Mouse (Mus musculus) limb, embryonic 11.5 days (tissue): ENCODE results near the gene Zfp143. TPM values are rescaled to one million over a fixed set of nuclear protein-coding genes. Genes with fewer than 3 reads are reported as not detected.
"Not testable (repeated sequence)": the region's sequence is repeated elsewhere in the genome, so short reads cannot be mapped to it uniquely, and the experiment has no call there.

Source experiments
- ATAC-seq: fragments of 200-750 bp; cut with Nextera tagmentation; 2 replicates; pipeline ENCODE4 v1.8.0; 2017; ENCODE audit warnings: low read depth; ENCODE audit not compliant: insufficient number of reproducible peaks, low FRiP score, low TSS enrichment
- DNase-seq: peaks from one replicate; pipeline ENCODE4 v3.0.0-alpha.2; 2015; ENCODE audit warnings: low spot score
- H3K27ac ChIP-seq: fragments of 300-500 bp; sonication (generic); replicated peaks from 2 replicates; pipeline ENCODE4 v1.5.1; 2014; ENCODE audit warnings: low read depth, mild to moderate bottlenecking, low read length
- H3K27me3 ChIP-seq: fragments of 300-500 bp; sonication (generic); 2 replicates; pipeline ENCODE4 v1.6.1; 2014; ENCODE audit warnings: mild to moderate bottlenecking, low read length, mixed read lengths; ENCODE audit not compliant: control insufficient read depth, insufficient read depth
- H3K36me3 ChIP-seq: fragments of 300-500 bp; sonication (generic); 2 replicates; pipeline ENCODE4 v1.6.1; 2014; ENCODE audit warnings: mild to moderate bottlenecking, low read length, moderate library complexity, mixed read lengths; ENCODE audit not compliant: control insufficient read depth, insufficient read depth
- H3K4me1 ChIP-seq: fragments of 300-500 bp; sonication (generic); 2 replicates; pipeline ENCODE4 v1.6.1; 2014; ENCODE audit warnings: low read length, mixed read lengths; ENCODE audit not compliant: control insufficient read depth, insufficient read depth
- H3K4me2 ChIP-seq: fragments of 300-500 bp; sonication (generic); 2 replicates; pipeline ENCODE4 v1.6.1; 2014; ENCODE audit warnings: low read depth, mild to moderate bottlenecking, moderate library complexity; ENCODE audit not compliant: severe bottlenecking
- H3K4me3 ChIP-seq: fragments of 300-500 bp; sonication (generic); 2 replicates; pipeline ENCODE4 v1.5.1; 2014; ENCODE audit warnings: low read depth, low read length
- H3K9ac ChIP-seq: fragments of 300-500 bp; sonication (generic); 2 replicates; pipeline ENCODE4 v1.6.1; 2014; ENCODE audit warnings: mild to moderate bottlenecking, low read length
- H3K9me3 ChIP-seq: fragments of 300-500 bp; sonication (generic); 2 replicates; pipeline ENCODE4 v1.6.1; 2016; ENCODE audit warnings: low read length; ENCODE audit not compliant: control insufficient read depth
- WGBS: fragments of 180-500 bp; shearing (Covaris S2); extraction: QIAGEN DNeasy Blood & Tissue Kit; methylation state at CpG from one replicate; pipeline ENCODE4 v1.1.7; 2014; 5-methylcytosine and 5-hydroxymethylcytosine counted together
- polyA plus RNA-seq: library from polyadenylated mRNA; unstranded; fragments of >200 nt; fragmentation: Nextera tagmentation; extraction: Ambion mirVana; gene quantifications from 2 replicates; pipeline ENCODE4 v1.2.1, GENCODE M21; 2014

Gene Zfp143
- polyA plus RNA-seq, 1 experiment from 2014 or later = 27.0 TPM

- no peak for DNase-seq
- Histone ChIP-seq H3K9ac (no peak overlapping the region), H3K27me3 (no peaks in the 10 kb centered on the region), H3K36me3 (peaks cover 13% of the 10 kb centered on the region), H3K4me3 (no peak overlapping the region), H3K4me2 (no peak overlapping the region), H3K9me3 (no peaks in the 10 kb centered on the region), H3K4me1 (no peaks in the 10 kb centered on the region), H3K27ac (no peak overlapping the region)
- ATAC-seq = no peak
- WGBS = 91% methylated on average over 3 of the region's 3 CpGs
These were observed 30.7 kb upstream of the Zfp143 start for GRCm38 (mm10) chr7:110030342-110030741.

DNA sequence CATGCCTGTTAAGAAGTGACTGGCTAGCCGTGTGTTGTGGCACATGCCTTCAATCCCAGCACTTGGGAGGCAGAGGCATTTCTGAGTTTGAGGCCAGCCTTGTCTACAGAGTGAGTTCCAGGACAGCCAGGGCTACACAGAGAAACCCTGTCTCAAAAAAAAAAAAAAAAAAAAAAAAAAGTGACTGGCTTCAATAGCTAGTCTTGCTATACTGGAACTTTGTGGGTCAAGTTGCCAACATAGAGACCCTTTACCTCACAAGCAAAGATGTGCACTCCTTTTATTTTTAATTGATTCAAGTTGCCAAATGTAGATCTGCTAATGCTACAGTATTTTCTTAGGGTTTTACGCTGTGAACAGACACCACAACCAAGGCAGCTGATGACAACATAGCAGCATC is 3.3 kb upstream of the Zfp143 start:
- H3K4me3 ChIP-seq, DNase-seq, H3K9ac ChIP-seq, H3K4me2 ChIP-seq, H3K4me1 ChIP-seq, ATAC-seq, H3K27ac ChIP-seq, H3K27me3 ChIP-seq, H3K9me3 ChIP-seq: not testable (repeated sequence)
- H3K36me3 ChIP-seq = peaks cover 16% of the 10 kb centered on the region
- WGBS = 90% methylated on average over 2 of the region's 2 CpGs

DNA sequence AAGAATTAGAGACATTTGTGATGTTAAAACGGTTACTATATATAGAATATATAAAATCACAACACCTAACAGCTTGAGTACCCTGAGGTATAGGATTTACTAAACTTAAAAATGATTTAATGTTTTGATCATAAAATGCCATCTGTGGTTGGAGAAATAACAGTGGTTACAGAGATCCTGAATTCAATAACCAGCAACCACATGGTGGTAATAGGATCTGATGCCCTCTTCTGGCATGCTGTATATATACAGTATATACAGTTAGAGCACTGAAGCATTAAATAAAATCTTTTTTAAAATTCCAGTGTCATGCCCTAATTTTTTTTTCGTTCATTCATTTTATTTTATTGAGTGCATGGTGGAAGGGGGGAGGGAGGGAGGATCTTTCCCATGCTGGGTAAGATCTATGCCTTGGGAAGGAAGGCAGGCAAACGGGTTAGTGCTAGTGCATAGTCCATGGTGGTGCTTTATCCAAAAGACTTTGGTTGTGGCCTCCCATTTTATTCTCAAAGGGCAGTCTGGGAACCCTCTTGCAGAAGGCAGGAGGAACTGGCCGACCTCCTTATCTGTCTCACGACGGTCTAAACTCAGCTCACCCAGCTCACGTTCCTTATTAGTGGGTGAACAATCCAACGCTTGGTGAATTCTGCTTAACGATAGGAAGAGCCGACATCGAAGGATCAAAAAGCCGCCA is 1.8 kb upstream of the Zfp143 start:
- WGBS = 89% methylated on average over 12 of the region's 12 CpGs
- Histone ChIP-seq H3K27ac (no peak overlapping the region), H3K9me3 (no peaks in the 10 kb centered on the region), H3K27me3 (no peaks in the 10 kb centered on the region), H3K4me3 (no peak overlapping the region), H3K9ac (no peak overlapping the region), H3K4me1 (no peaks in the 10 kb centered on the region), H3K36me3 (peaks cover 8% of the 10 kb centered on the region), H3K4me2 (no peak overlapping the region)
- DNase-seq = no peak
- no peak for ATAC-seq

GRCm38 (mm10) chr7:110060106-110060668 is 830 bp upstream of the Zfp143 start:
- Histone ChIP-seq H3K9me3 (no peaks in the 10 kb centered on the region), H3K4me1 (no peaks in the 10 kb centered on the region), H3K9ac (peak overlapping the region; percentile 99), H3K4me3 (peak overlapping the region; percentile 87), H3K36me3 (peaks cover 6% of the 10 kb centered on the region), H3K27ac (peak overlapping the region; percentile 99), H3K4me2 (peak overlapping the region; percentile 69), H3K27me3 (no peaks in the 10 kb centered on the region)
- no peak for ATAC-seq
- DNase-seq = no peak
- WGBS = 24% methylated on average over 5 of the region's 5 CpGs

DNA sequence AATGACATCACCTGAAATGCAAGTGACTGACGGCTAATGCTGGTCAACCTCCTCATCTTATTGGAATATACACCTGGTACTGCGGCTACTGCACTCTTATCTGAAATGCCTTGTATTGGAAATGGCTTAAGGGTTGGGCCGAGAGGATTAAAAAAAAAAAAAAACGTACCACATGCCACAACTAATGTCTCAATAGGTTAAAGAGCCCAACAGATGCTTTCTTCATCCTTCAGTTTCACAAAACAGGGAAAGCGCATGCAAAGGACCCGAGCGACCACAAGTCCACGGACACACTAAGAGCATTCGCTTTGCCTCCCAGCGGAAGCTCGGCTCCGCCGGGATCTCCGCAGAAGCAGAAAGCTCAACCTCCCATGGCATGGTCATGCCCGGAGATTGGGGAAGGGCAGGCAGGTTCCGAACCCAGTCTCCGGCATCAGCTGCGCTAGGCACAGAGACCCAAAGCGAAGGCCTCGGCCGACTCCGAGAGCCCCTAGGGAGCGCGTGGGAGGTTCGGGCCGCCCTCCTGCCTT is 283 bp upstream of the Zfp143 start:
- Histone ChIP-seq H3K27me3 (no peaks in the 10 kb centered on the region), H3K36me3 (peaks cover 6% of the 10 kb centered on the region), H3K9ac (peak overlapping the region; percentile 99), H3K9me3 (no peaks in the 10 kb centered on the region), H3K27ac (peak overlapping the region; percentile 99), H3K4me2 (peak overlapping the region; percentile 69), H3K4me3 (peak overlapping the region; percentile 87), H3K4me1 (no peaks in the 10 kb centered on the region)
- ATAC-seq = peak; percentile 15
- no peak for DNase-seq
- WGBS = 1% methylated on average over 26 of the region's 26 CpGs

DNA sequence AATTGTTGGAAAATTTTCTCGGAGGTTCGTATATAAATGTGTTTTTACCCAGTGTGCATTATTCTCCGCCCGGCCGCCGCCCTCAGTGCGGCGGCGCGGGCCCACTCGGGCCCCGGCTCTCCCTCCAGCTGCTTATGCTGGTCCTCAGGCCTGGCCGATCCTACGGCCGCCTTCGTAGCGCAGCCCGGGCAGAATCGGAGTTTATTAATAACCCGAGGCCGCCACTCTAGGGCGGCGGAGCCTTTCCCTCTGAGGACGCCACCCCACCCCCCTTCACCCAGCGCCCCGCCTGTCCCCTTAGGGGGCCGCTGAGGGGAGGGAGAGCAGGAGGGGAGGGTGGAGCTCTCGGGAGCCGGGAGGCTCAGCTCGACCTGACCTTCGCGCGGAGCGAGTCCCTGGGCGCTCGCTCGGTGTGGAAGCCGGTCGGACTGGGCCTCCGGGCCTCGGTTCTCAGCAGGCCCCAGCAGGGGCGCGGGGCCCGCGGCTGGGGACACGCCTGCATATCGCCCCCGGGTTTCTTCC is 796 bp downstream of the Zfp143 start:
- Histone ChIP-seq H3K4me2 (peak overlapping the region; percentile 52), H3K4me1 (no peaks in the 10 kb centered on the region), H3K4me3 (peak overlapping the region; percentile 87), H3K9ac (peak overlapping the region; percentile 98), H3K9me3 (no peaks in the 10 kb centered on the region), H3K27me3 (no peaks in the 10 kb centered on the region), H3K36me3 (peaks cover 6% of the 10 kb centered on the region), H3K27ac (peak overlapping the region; percentile 100)
- DNase-seq = peak; percentile 88
- 0% methylated on average over 44 of the region's 48 CpGs for WGBS
- ATAC-seq = peak; percentile 82

GRCm38 (mm10) chr7:110063731-110064130 is 2.7 kb downstream of the Zfp143 start:
- no peak overlapping the region for H3K4me3 ChIP-seq
- DNase-seq (no peak), ATAC-seq (no peak)
- H3K36me3 ChIP-seq = no peaks in the 10 kb centered on the region
- H3K4me2 ChIP-seq = no peak overlapping the region
- no peak overlapping the region for H3K9ac ChIP-seq
- H3K27me3 ChIP-seq = no peaks in the 10 kb centered on the region
- WGBS = 94% methylated on average over 9 of the region's 9 CpGs
- H3K4me1 ChIP-seq = no peaks in the 10 kb centered on the region
- H3K9me3 ChIP-seq = no peaks in the 10 kb centered on the region
- no peak overlapping the region for H3K27ac ChIP-seq

DNA sequence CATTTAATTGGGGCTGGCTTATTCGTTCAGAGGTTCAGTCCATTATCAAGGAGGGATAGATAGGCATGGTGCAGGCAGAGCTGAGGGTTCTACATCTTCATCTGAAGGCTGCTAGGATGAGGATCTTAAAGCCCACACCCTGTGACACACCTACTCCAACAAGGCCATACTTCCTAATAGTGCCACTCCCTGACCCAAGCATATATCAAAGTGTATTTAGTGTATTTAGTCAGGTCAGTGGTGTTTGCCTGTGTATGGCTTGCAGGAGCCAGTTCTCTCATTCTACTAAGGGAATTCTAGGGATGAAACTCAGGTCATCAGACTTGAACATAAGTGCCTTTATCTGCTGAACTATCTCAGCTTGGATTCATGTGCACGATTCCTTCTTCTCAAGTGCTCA is 8.1 kb downstream of the Zfp143 start:
- Histone ChIP-seq H3K9ac (no peak overlapping the region), H3K9me3 (no peaks in the 10 kb centered on the region), H3K4me2 (no peak overlapping the region), H3K4me3 (no peak overlapping the region), H3K36me3 (peaks cover 4% of the 10 kb centered on the region; the same call in 1 of the 2 replicates), H3K27ac (no peak overlapping the region), H3K4me1 (no peaks in the 10 kb centered on the region), H3K27me3 (no peaks in the 10 kb centered on the region)
- WGBS = 89% methylated on average over 2 of the region's 2 CpGs
- ATAC-seq (no peak), DNase-seq (no peak)
